Mouse (Mus musculus): ENCODE results near the gene Zcchc2.

The Zcchc2 gene

GRCm38 (mm10) chr1:106036861-106037599, 46.8 kb downstream of the Zcchc2 start:
- peak; percentile 75 for DNase-seq (ENCODE audit: low read depth, low spot score)

DNA sequence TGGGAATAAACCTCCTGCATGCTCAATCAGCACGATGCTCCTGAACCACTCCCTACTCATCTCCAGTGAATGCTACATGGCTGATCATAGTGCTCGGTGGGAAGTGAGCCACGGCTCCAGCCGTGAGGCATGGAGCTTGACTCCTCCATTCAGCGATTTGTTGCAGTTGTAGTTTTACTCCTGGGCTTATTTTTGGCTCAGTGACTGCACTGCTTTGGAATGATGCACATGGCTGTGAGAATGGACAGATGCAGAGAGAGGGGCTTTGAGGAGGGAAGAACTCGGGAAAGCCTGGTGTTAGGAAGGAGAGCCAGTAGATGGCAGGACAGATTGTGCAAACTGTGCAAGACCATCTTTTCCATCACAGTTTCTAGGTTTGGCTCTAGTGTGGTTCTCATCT, 49.1 kb downstream of the Zcchc2 start:
- no peak for DNase-seq (ENCODE audit: low read depth, low spot score)

DNA sequence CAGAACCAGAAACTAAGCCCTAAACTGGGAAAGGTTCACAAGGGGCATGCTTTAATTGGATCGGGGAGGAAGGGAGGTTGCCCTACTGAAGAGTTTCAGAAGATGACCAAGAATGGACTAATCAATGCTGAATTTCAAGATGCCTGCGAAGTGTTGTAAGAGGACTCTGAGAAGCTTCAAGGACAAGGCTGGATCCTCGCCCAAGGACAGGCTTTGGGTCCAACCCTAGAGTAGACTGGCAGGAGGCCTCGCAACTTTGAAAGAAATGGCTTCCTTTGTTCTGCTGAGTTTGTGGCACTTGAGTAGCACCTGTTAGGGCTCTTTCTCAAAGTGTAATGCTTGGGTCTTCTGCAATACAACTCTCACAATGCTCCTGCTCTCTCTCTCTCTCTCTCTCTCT, 50.1 kb downstream of the Zcchc2 start:
- no peak for DNase-seq (ENCODE audit: low read depth, low spot score)

DNA sequence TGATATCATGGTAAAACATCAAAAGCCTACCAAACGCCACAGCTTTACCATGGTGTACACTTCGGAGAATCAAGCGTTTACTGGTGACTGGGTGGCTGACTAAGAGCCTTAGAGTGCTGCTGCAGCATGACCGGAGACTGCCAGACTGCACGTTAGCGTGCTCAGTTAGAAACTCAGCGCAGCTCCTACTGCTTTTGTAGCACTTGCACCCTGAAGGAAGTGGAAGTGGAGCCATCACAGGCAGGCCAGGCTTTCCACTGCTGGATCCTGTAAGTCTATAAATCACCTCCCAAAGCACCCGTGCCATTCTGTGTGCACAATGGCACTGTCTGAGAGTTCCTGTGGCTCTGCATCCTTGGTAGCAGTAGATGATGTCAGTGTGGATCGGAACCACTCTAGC, 52.0 kb downstream of the Zcchc2 start:
- DNase-seq (ENCODE audit: low read depth, low spot score): no peak

GRCm38 (mm10) chr1:106043053-106043820, 53.0 kb downstream of the Zcchc2 start:
- no peak for DNase-seq (ENCODE audit: low read depth, low spot score)

- no peak for DNase-seq (ENCODE audit: low read depth, low spot score)
Measured at GRCm38 (mm10) chr1:106049036-106049435, 58.8 kb downstream of the Zcchc2 start.

GRCm38 (mm10) chr1:106054978-106055377, 64.8 kb downstream of the Zcchc2 start:
- no peak for DNase-seq (ENCODE audit: low read depth, low spot score)

GRCm38 (mm10) chr1:106058355-106058754, 68.1 kb downstream of the Zcchc2 start:
- no peak for DNase-seq (ENCODE audit: low read depth, low spot score)

GRCm38 (mm10) chr1:106059516-106060277, 69.5 kb downstream of the Zcchc2 start:
- DNase-seq (ENCODE audit: low read depth, low spot score): no peak

GRCm38 (mm10) chr1:106061185-106061910, 71.1 kb downstream of the Zcchc2 start:
- DNase-seq (ENCODE audit: low read depth, low spot score): peak; percentile 27

GRCm38 (mm10) chr1:106062891-106063590, 72.8 kb downstream of the Zcchc2 start:
- no peak for DNase-seq (ENCODE audit: low read depth, low spot score)

GRCm38 (mm10) chr1:106063591-106064170, 73.5 kb downstream of the Zcchc2 start:
- no peak for DNase-seq (ENCODE audit: low read depth, low spot score)

DNA sequence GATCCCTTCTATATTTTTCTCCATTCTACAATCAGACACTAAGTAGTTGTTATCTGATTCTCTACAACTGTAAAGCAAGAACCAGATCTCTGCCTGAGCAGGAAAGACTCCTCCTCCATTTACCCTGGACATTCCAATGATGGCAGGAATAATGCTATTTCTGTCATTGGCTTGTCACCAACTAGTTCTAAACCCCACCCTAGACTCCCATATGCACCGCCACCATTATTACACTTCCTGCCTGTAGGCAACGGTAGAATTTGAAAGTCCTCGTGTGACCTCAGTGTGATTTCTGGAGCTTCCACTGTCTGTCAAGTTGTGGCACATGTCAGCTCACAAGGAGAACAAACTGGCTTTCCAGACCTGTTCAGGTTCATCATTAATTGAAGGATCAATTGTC, 74.1 kb downstream of the Zcchc2 start:
- no peak for DNase-seq (ENCODE audit: low read depth, low spot score)

DNA sequence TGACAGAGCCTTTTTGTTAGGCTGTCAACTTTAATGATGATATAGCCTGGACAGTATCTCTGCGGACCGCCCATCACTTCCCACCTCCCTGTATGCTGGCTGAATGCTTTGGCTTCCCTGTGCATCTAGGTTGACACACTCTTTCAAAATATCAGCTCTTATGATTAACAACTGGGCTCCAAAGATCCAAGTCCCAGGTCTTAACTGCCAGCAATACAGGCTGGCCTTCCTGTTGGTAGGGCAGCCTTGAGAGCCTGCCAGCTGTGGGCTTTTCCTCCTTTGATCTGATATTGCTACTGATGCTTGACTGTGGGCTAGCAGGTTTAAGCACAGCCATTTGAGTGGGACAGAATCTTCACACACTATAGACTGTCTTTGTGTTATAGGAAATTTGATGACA, 74.5 kb downstream of the Zcchc2 start:
- no peak for DNase-seq (ENCODE audit: low read depth, low spot score)

DNA sequence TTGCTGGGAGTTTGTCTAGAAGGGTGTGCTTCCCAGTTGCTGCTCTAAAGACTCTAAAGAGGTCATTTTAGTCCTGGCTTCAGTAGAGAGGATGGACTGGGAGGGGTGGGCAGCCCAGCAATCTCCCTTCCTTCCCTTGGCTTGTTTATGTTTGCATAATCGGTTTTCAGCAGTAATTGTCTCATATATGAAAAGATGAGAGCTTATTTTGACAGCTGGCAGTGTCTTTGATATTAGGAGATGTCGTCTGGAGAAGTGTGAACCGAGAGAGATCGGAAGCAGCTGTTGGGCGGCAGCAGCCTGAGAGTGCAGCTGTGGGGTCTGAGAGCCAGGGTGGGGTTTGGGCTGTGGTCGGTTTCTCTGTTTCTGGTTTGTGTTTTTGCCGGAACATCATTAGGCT, 75.5 kb downstream of the Zcchc2 start:
- DNase-seq (ENCODE audit: low read depth, low spot score): no peak

GRCm38 (mm10) chr1:106067306-106067705, 77.1 kb downstream of the Zcchc2 start:
- DNase-seq (ENCODE audit: low read depth, low spot score): no peak

GRCm38 (mm10) chr1:106069867-106070543, 79.8 kb downstream of the Zcchc2 start:
- no peak for DNase-seq (ENCODE audit: low read depth, low spot score)

DNA sequence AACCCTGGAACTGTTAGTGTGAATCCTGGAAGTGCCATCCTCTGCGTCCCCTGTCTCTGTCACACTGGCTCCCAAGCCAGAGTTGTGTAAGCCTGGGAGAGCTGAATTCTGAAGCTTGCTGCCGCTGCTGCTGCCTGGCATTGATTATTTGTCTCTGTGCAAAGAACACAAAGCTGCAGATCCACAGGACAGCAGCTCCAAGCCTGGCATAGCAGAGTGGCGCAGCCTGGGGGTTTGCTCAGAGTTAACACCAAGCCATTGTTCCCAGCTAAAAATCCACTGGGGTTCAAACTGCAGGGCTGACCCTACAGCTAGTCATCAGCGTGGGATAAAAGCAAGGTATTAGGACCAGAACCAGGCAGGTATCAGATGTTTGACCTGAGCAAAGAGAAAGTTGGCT, 80.6 kb downstream of the Zcchc2 start:
- no peak for DNase-seq (ENCODE audit: low read depth, low spot score)

DNA sequence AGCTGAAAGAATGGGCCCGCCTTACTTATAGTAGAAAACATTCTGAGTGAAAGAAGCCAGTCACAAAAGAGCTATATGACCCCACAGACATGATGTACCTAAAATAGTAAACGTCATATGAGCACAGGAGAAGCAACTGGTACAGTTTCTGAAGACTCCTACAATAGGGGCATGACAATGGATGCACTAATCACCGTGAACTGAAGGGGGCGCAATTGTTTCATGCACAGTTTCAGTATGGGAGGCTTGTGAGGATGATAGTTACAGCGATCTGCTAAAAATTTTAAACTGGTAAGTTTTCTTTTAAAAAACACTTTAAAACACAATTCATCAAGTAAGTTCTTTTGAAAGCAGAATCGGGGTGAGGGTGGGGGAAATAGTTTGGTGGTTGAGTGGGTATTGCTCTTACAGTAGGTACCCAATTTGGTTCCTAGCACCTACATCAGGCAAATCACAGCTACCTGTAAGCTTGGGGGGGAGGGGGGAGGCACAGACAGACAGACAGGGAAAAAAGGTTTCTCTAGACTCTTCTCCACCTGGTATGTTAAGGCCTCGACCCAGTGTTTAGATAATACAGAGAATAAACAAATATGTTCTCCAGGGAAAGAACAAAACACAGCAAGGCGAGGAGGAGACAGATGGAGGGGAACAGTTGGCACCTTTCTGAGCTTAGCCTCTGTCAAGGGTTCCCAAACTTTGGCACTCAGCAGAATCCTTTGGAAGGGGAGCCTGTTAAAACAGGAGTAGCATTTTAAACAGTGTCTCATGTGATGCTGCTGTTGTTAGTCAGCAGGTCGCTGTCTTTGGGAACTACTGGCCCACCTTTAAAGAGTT, 81.2 kb downstream of the Zcchc2 start:
- peak; percentile 83 for DNase-seq (ENCODE audit: low read depth, low spot score)

Measured in CD4-positive, CD25-positive, alpha-beta regulatory T cell, adult 2 months (primary cell).